Mouse (Mus musculus): ENCODE measurements around the gene C130074G19Rik.
A peak's percentile ranks its signal among the peaks of the same experiment; 100 is the strongest.

The C130074G19Rik gene

DNA sequence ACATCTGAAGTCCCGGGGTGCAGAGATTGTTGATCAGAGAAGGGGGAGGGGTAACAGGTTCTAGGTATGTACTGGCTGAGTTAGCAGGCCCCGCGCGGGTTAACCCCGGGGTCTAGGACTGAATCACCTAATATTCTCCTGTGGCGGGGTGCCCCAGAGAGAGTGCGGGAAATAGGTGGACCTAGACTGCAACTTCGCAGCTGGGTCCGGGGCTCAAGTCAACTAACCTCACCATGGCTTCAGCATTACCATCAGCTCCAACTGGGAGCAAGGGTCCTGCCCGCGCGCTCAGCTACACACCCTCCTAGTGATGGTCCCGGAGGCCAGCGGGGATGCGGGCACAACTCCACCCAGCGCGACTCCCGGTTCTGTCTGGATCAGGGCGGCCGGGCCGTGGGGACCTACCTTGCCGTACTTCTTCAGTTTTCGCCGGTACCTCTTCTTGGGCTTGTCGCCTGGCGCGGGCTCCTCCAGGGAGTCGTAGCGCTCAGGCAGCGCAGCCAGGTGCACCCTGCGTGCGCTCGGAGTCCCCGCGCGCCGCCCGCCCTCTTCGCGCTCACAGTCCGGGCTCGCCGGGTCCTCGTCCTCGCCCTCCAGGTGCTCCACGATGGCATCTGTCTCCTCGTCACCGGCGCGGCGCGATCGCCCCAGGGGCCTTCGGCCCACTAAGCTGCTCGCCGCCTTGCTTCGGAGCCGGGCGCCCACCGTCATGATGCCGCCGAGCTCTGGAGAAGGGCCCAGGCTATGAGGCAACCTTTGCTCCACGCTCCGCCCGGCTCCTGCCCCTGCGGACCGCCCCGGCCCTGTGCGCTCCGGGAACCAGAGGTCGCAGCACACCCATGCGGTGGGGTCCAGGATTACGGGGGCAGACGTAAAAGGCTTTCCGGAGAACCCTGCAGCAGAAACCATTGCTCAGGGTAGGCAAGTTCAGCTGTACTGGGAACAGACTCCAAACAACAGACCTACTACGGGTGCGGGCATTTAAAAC, at the start of gene C130074G19Rik:
Gene C130074G19Rik (minus strand): TSS at position 938 of the 988 bp plus-strand sequence.
- DNase-seq (ENCODE audit: low read depth, low spot score): peak; percentile 93

GRCm38 (mm10) chr1:184931097-184931496, 48.1 kb upstream of the C130074G19Rik start:
- DNase-seq (ENCODE audit: low read depth, low spot score): no peak

GRCm38 (mm10) chr1:184928382-184928781, 45.4 kb upstream of the C130074G19Rik start:
- DNase-seq (ENCODE audit: low read depth, low spot score): no peak

- no peak for DNase-seq (ENCODE audit: low read depth, low spot score)
Measured at GRCm38 (mm10) chr1:184927911-184928310, 44.9 kb upstream of the C130074G19Rik start.

DNA sequence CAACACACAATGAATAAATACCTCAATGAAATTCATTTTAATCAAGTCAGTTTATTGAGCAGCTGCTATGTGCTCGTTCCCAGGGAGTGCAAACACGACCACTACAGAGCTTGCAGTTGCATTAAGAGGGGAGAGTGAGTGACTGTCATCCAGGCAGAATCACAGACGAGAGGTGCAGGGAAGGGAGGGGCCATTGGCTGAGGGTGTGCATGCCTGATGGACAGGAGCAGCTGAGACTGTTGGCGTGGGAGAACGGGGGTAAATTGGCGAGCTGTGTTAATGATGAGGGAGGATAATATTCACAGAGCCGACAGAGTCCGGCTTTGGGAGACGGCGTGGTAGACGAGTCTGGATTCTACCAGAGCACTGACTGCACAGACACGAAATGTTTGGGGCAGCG, 39.8 kb upstream of the C130074G19Rik start:
- no peak for DNase-seq (ENCODE audit: low read depth, low spot score)

GRCm38 (mm10) chr1:184920057-184920456, 37.0 kb upstream of the C130074G19Rik start:
- DNase-seq (ENCODE audit: low read depth, low spot score): no peak

DNA sequence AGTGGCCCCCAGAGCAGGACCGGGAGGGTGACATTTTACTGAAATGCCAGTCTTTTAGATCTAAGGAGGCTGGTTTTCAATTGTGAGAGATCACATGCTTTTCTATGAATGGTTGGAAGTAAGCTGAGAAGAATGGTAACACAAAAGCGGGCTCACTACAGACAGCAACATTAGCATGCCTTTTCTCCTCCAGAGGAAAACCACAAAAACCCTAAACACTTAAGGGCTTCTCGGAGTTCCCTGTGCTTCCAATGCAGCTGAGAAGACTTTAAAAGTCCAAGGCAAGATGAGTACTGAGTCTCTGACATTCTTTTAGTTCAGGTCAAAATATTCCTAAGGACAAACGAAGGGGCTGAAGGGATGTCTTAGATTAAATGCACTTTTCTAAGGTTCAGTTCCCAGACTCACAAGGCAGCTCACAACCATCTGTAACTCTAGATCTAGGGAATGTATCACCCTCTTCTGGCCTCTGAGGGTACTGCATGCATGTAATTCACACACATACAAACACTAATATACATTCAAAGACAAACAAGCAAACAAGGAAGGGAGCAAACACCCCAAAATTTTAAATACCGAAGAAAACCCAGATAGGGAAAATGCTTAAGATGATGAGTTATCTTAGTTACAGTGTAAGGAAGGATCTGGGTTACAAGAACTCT, 35.3 kb upstream of the C130074G19Rik start:
- DNase-seq (ENCODE audit: low read depth, low spot score): peak; percentile 77

DNA sequence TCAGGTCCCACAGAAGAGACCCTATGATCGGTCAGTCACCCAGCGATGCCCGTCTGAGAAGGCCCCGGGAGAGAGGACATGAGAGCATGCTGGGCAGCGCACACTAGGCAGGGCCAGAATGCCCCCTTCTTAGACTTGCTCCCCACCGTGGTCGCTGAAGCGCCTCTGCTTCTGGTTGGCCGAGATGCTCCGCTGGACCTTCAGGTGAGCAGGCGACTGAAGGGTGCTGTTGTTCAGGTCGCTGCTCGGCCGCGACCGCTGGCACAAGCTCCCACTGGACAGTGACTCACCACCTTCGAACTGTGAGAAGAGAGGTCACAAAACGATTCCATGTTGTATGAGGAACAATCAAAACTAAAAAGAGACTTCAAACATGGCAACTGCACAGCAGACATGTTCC, 29.3 kb upstream of the C130074G19Rik start:
- DNase-seq (ENCODE audit: low read depth, low spot score): no peak

- no peak for DNase-seq (ENCODE audit: low read depth, low spot score)
Measured at GRCm38 (mm10) chr1:184911861-184912260, 28.8 kb upstream of the C130074G19Rik start.

- DNase-seq (ENCODE audit: low read depth, low spot score): no peak
Measured at GRCm38 (mm10) chr1:184908558-184908957, 25.5 kb upstream of the C130074G19Rik start.

DNA sequence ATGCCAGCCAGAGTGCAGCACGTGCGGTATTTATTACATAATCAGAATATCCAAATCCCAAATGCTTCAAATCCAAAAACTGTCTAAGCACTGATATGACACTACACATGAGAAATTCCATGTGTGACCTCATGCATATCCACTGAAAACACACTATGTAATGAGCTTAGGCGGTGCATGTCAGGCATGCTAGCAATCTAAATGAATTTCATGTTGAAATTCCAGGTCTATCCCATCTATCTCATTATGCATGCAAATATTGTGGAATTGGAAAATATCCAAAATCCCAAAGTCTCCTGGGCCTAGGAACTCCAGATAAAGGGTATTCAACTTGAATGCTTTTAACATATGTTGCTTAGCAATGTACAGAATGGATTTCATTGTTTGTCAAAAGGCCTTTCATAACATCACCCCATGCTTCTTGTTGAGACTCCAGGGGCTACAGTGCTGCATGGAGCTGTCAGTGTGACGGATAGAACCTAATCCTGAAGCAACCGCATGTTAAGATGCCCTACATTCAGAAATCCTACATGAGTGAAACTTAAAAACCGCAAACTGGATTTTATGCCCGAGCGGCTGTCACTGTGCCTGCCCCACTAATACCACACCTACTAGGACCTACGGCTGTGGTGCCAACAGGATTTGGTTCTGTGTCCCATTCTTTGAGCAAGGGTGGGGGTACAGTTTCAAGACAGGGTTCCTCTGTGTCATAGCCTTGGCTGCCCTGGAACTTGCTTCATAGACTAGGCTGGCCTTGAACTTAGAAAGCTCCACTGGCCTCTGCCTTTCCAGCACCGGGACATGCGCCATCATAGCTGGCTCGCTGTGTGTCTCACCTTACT, 23.1 kb upstream of the C130074G19Rik start:
- DNase-seq (ENCODE audit: low read depth, low spot score): no peak

- DNase-seq (ENCODE audit: low read depth, low spot score): no peak
Measured at GRCm38 (mm10) chr1:184905371-184905770, 22.4 kb upstream of the C130074G19Rik start.

DNA sequence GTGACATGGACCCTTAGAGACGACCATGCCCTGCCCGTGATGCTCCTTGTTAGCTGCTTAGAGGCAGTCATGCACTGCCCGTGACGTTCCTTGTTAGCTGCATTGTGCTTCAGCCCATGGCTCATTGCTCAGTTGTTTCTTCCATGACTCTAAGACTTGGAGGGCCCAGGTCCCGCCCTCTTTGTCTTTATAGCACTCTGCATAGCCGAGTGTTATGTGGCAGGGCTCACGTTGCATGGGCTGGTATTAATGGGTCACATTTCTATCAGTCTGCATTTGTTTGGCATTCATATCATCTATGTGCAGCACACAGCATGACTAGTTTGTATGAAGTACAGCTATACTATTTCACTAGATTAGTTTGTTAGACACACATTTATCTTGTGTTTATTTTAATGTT, 20.7 kb upstream of the C130074G19Rik start:
- DNase-seq (ENCODE audit: low read depth, low spot score): no peak

- DNase-seq (ENCODE audit: low read depth, low spot score): no peak
Measured at GRCm38 (mm10) chr1:184902886-184903285, 19.9 kb upstream of the C130074G19Rik start.

DNA sequence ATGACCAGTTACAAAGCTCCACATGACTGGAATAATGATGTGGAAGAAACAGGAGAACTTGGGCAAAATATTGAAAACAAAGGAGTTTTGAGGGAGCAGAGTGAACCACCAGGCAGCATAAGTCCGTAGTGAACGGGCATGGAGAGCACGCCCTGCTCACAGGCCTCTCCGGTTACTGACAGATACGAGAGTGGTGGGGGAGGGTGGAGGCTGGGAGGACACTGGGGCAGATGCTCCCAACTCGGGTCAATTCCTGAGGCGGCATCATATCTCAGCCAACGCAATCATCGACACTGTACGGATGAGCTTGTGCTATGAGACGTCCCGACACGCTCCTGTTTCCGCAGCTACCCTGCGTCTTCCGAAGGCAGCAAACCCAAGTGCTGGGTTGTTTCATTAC, 14.3 kb upstream of the C130074G19Rik start:
- DNase-seq (ENCODE audit: low read depth, low spot score): no peak

GRCm38 (mm10) chr1:184891998-184892397, 9.0 kb upstream of the C130074G19Rik start:
- no peak for DNase-seq (ENCODE audit: low read depth, low spot score)

- DNase-seq (ENCODE audit: low read depth, low spot score): no peak
Measured at GRCm38 (mm10) chr1:184889454-184889853, 6.4 kb upstream of the C130074G19Rik start.

GRCm38 (mm10) chr1:184886160-184886559, 3.1 kb upstream of the C130074G19Rik start:
- DNase-seq (ENCODE audit: low read depth, low spot score): peak; percentile 62

GRCm38 (mm10) chr1:184881861-184882260, 1.2 kb downstream of the C130074G19Rik start:
- no peak for DNase-seq (ENCODE audit: low read depth, low spot score)

DNA sequence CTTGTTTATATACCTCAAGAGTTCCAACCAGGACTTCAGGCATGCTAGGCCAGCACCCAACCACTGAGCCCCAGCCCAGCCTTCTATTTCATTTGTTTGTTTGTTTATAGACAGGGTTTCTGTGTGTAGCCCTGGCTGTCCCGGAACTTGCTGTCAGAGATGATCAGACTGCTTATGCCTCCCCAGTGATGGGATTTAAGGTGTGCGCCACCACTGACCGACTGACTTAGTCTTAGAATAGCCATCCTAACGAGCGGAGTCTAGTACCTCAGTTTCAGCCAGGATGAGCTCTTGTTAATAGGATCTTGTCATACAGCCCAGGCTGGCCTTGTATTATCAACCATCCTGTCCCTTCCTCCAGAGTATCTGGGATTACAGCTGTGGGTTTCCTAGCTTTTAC, 1.8 kb downstream of the C130074G19Rik start:
- DNase-seq (ENCODE audit: low read depth, low spot score): no peak

- no peak for DNase-seq (ENCODE audit: low read depth, low spot score)
Measured at GRCm38 (mm10) chr1:184878860-184879259, 4.2 kb downstream of the C130074G19Rik start.

DNA sequence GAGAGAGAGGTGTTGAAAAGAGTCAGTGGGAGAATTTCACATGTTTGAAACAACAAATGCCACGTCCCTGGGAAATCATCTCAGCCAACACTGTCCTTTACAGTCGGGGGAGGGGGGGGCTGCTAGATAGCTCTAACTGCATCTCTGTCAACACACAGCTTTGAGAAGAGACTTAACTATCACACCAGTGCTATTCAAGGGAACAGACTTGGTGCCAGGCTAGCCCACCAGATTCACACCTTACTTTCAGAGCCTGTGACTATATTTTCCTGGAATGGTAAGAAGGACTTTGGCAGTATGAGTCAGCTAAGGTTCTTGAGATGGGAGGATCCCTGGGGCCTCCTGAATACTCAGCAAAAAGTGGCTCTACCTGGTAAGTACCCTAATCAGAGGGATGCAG, 5.7 kb downstream of the C130074G19Rik start:
- no peak for DNase-seq (ENCODE audit: low read depth, low spot score)
